Mouse (Mus musculus): ENCODE measurements around the gene Gm1527. TPM values are rescaled to one million over a fixed set of nuclear protein-coding genes. Genes with fewer than 3 reads are reported as not detected.
"Not testable (repeated sequence)": the region's sequence is repeated elsewhere in the genome, so short reads cannot be mapped to it uniquely, and the experiment has no call there.

Gm1527 gene
- polyA plus RNA-seq (2014; fragmentation: Nextera tagmentation; extraction: Ambion mirVana), result not detected in 2 replicates

- 79% methylated on average over 1 of the region's 1 CpGs for WGBS
- ATAC-seq (replicated peaks; ENCODE audit: insufficient number of reproducible peaks, low FRiP score, low TSS enrichment, low read depth), result no peak
- Histone ChIP-seq H3K27ac (replicated peaks; ENCODE audit: low read depth, low read length) (no peak within 1 kb of the TSS), H3K4me1 (ENCODE audit: control insufficient read depth, insufficient read depth, low read length) (no peaks in the 10 kb centered on the region), H3K4me3 (ENCODE audit: low read depth, low read length) (no peak within 1 kb of the TSS), H3K4me2 (ENCODE audit: low read depth, low read length) (no peak within 1 kb of the TSS), H3K9me3 (replicated peaks; ENCODE audit: control insufficient read depth, low read length) (no peaks in the 10 kb centered on the region), H3K27me3 (ENCODE audit: control insufficient read depth, insufficient read depth, low read length) (no peaks in the 10 kb centered on the region), H3K9ac (replicated peaks; ENCODE audit: low read length) (no peak within 1 kb of the TSS), H3K36me3 (replicated peaks; ENCODE audit: control insufficient read depth, insufficient read depth, low read depth, low read length) (no peaks in the 10 kb centered on the region)
- no peak for DNase-seq (ENCODE audit: low spot score)
Measured at GRCm38 (mm10) chr3:28892317-28892716, at the start of gene Gm1527. Gene Gm1527 (plus strand): TSS chr3:28892617.

GRCm38 (mm10) chr3:28843231-28843630 lies 49.2 kb upstream of the Gm1527 start:
- H3K4me1 ChIP-seq (ENCODE audit: control insufficient read depth, insufficient read depth, low read length), result no peaks in the 10 kb centered on the region
- DNase-seq (ENCODE audit: low spot score) (no peak), ATAC-seq (replicated peaks; ENCODE audit: insufficient number of reproducible peaks, low FRiP score, low TSS enrichment, low read depth) (no peak)
- 62% methylated on average over 8 of the region's 8 CpGs for WGBS
- H3K4me3 ChIP-seq (ENCODE audit: low read depth, low read length), result no peak overlapping the region
- H3K4me2 ChIP-seq (ENCODE audit: low read depth, low read length), result no peak overlapping the region
- H3K27ac ChIP-seq (replicated peaks; ENCODE audit: low read depth, low read length), result no peak overlapping the region
- no peaks in the 10 kb centered on the region for H3K36me3 ChIP-seq (replicated peaks; ENCODE audit: control insufficient read depth, insufficient read depth, low read depth, low read length)
- H3K9ac ChIP-seq (replicated peaks; ENCODE audit: low read length), result no peak overlapping the region
- no peaks in the 10 kb centered on the region for H3K9me3 ChIP-seq (replicated peaks; ENCODE audit: control insufficient read depth, low read length)
- H3K27me3 ChIP-seq (ENCODE audit: control insufficient read depth, insufficient read depth, low read length), result no peaks in the 10 kb centered on the region

- H3K4me2 ChIP-seq (ENCODE audit: low read depth, low read length), result no peak overlapping the region
- H3K4me3 ChIP-seq (ENCODE audit: low read depth, low read length), result no peak overlapping the region
- no peaks in the 10 kb centered on the region for H3K9me3 ChIP-seq (replicated peaks; ENCODE audit: control insufficient read depth, low read length)
- H3K36me3 ChIP-seq (replicated peaks; ENCODE audit: control insufficient read depth, insufficient read depth, low read depth, low read length), result no peaks in the 10 kb centered on the region
- H3K4me1 ChIP-seq (ENCODE audit: control insufficient read depth, insufficient read depth, low read length), result no peaks in the 10 kb centered on the region
- ATAC-seq (replicated peaks; ENCODE audit: insufficient number of reproducible peaks, low FRiP score, low TSS enrichment, low read depth) (no peak), DNase-seq (ENCODE audit: low spot score) (no peak)
- no peak overlapping the region for H3K9ac ChIP-seq (replicated peaks; ENCODE audit: low read length)
- no peaks in the 10 kb centered on the region for H3K27me3 ChIP-seq (ENCODE audit: control insufficient read depth, insufficient read depth, low read length)
- H3K27ac ChIP-seq (replicated peaks; ENCODE audit: low read depth, low read length), result no peak overlapping the region
Measured at GRCm38 (mm10) chr3:28847115-28847514, 45.3 kb upstream of the Gm1527 start.

GRCm38 (mm10) chr3:28852174-28852573 lies 40.2 kb upstream of the Gm1527 start:
- H3K36me3 ChIP-seq (replicated peaks; ENCODE audit: control insufficient read depth, insufficient read depth, low read depth, low read length); H3K4me2 ChIP-seq (ENCODE audit: low read depth, low read length); H3K9ac ChIP-seq (replicated peaks; ENCODE audit: low read length); H3K27me3 ChIP-seq (ENCODE audit: control insufficient read depth, insufficient read depth, low read length); H3K9me3 ChIP-seq (replicated peaks; ENCODE audit: control insufficient read depth, low read length); H3K4me1 ChIP-seq (ENCODE audit: control insufficient read depth, insufficient read depth, low read length); H3K4me3 ChIP-seq (ENCODE audit: low read depth, low read length); ATAC-seq (replicated peaks; ENCODE audit: insufficient number of reproducible peaks, low FRiP score, low TSS enrichment, low read depth); H3K27ac ChIP-seq (replicated peaks; ENCODE audit: low read depth, low read length); DNase-seq (ENCODE audit: low spot score): not testable (repeated sequence)
- 80% methylated on average over 3 of the region's 3 CpGs for WGBS

- not testable (repeated sequence) for H3K4me1 ChIP-seq (ENCODE audit: control insufficient read depth, insufficient read depth, low read length); H3K27ac ChIP-seq (replicated peaks; ENCODE audit: low read depth, low read length); H3K9me3 ChIP-seq (replicated peaks; ENCODE audit: control insufficient read depth, low read length); DNase-seq (ENCODE audit: low spot score); H3K36me3 ChIP-seq (replicated peaks; ENCODE audit: control insufficient read depth, insufficient read depth, low read depth, low read length); H3K4me3 ChIP-seq (ENCODE audit: low read depth, low read length); H3K4me2 ChIP-seq (ENCODE audit: low read depth, low read length); ATAC-seq (replicated peaks; ENCODE audit: insufficient number of reproducible peaks, low FRiP score, low TSS enrichment, low read depth); H3K27me3 ChIP-seq (ENCODE audit: control insufficient read depth, insufficient read depth, low read length); H3K9ac ChIP-seq (replicated peaks; ENCODE audit: low read length)
Measured at GRCm38 (mm10) chr3:28859630-28860392, 32.6 kb upstream of the Gm1527 start.

GRCm38 (mm10) chr3:28896966-28897365 lies 4.5 kb downstream of the Gm1527 start:
- H3K4me1 ChIP-seq (ENCODE audit: control insufficient read depth, insufficient read depth, low read length); ATAC-seq (replicated peaks; ENCODE audit: insufficient number of reproducible peaks, low FRiP score, low TSS enrichment, low read depth); H3K4me3 ChIP-seq (ENCODE audit: low read depth, low read length); DNase-seq (ENCODE audit: low spot score); H3K27me3 ChIP-seq (ENCODE audit: control insufficient read depth, insufficient read depth, low read length); H3K36me3 ChIP-seq (replicated peaks; ENCODE audit: control insufficient read depth, insufficient read depth, low read depth, low read length); H3K4me2 ChIP-seq (ENCODE audit: low read depth, low read length); H3K27ac ChIP-seq (replicated peaks; ENCODE audit: low read depth, low read length); H3K9ac ChIP-seq (replicated peaks; ENCODE audit: low read length); H3K9me3 ChIP-seq (replicated peaks; ENCODE audit: control insufficient read depth, low read length): not testable (repeated sequence)
- WGBS, result 69% methylated on average over 6 of the region's 6 CpGs

GRCm38 (mm10) chr3:28965931-28966330 lies 73.5 kb downstream of the Gm1527 start:
- ATAC-seq (replicated peaks; ENCODE audit: insufficient number of reproducible peaks, low FRiP score, low TSS enrichment, low read depth), result no peak
- Histone ChIP-seq H3K27ac (replicated peaks; ENCODE audit: low read depth, low read length) (no peak overlapping the region), H3K36me3 (replicated peaks; ENCODE audit: control insufficient read depth, insufficient read depth, low read depth, low read length) (no peaks in the 10 kb centered on the region), H3K4me3 (ENCODE audit: low read depth, low read length) (no peak overlapping the region), H3K4me1 (ENCODE audit: control insufficient read depth, insufficient read depth, low read length) (no peaks in the 10 kb centered on the region), H3K4me2 (ENCODE audit: low read depth, low read length) (no peak overlapping the region), H3K27me3 (ENCODE audit: control insufficient read depth, insufficient read depth, low read length) (no peaks in the 10 kb centered on the region), H3K9ac (replicated peaks; ENCODE audit: low read length) (no peak overlapping the region), H3K9me3 (replicated peaks; ENCODE audit: control insufficient read depth, low read length) (no peaks in the 10 kb centered on the region)
- no peak for DNase-seq (ENCODE audit: low spot score)
- 98% methylated on average over 2 of the region's 2 CpGs for WGBS

GRCm38 (mm10) chr3:28968851-28969250 lies 76.4 kb downstream of the Gm1527 start:
- H3K27ac ChIP-seq (replicated peaks; ENCODE audit: low read depth, low read length), result no peak overlapping the region
- DNase-seq (ENCODE audit: low spot score) (peak; percentile 66), ATAC-seq (replicated peaks; ENCODE audit: insufficient number of reproducible peaks, low FRiP score, low TSS enrichment, low read depth) (no peak)
- H3K9me3 ChIP-seq (replicated peaks; ENCODE audit: control insufficient read depth, low read length), result no peaks in the 10 kb centered on the region
- no peak overlapping the region for H3K4me2 ChIP-seq (ENCODE audit: low read depth, low read length)
- H3K9ac ChIP-seq (replicated peaks; ENCODE audit: low read length), result no peak overlapping the region
- no peak overlapping the region for H3K4me3 ChIP-seq (ENCODE audit: low read depth, low read length)
- 1% methylated on average over 4 of the region's 4 CpGs for WGBS
- H3K36me3 ChIP-seq (replicated peaks; ENCODE audit: control insufficient read depth, insufficient read depth, low read depth, low read length), result no peaks in the 10 kb centered on the region
- H3K4me1 ChIP-seq (ENCODE audit: control insufficient read depth, insufficient read depth, low read length), result no peaks in the 10 kb centered on the region
- no peaks in the 10 kb centered on the region for H3K27me3 ChIP-seq (ENCODE audit: control insufficient read depth, insufficient read depth, low read length)

Data from embryonic facial prominence, embryonic 11.5 days (tissue).